Mouse (Mus musculus) spleen, postnatal 10 days (tissue): ENCODE data around the gene Csnk2a2.

Experiments used
- DNase-seq, 2 experiments: peaks; one replicate each; pipeline ENCODE4 v3.0.0; 2021 to 2022; ENCODE audit warnings: low spot score in 2 of 2

Csnk2a2 gene

GRCm38 (mm10) chr8:95424682-95425081, 65.2 kb downstream of the Csnk2a2 start:
- no peak for DNase-seq

GRCm38 (mm10) chr8:95422193-95422810, 67.5 kb downstream of the Csnk2a2 start:
- DNase-seq, result no peak

GRCm38 (mm10) chr8:95411309-95411972, 78.4 kb downstream of the Csnk2a2 start:
- DNase-seq, result no peak

GRCm38 (mm10) chr8:95409518-95409917, 80.3 kb downstream of the Csnk2a2 start:
- no peak for DNase-seq

GRCm38 (mm10) chr8:95401091-95401490, 88.7 kb downstream of the Csnk2a2 start:
- DNase-seq, result no peak

- DNase-seq, result no peak
Observed at GRCm38 (mm10) chr8:95399131-95399530, 90.7 kb downstream of the Csnk2a2 start.

GRCm38 (mm10) chr8:95397201-95397600, 92.6 kb downstream of the Csnk2a2 start:
- DNase-seq, result no peak

- no peak for DNase-seq
Observed at GRCm38 (mm10) chr8:95396752-95397151, 93.1 kb downstream of the Csnk2a2 start.
